Mouse (Mus musculus): ENCODE measurements around the gene Ccdc106.
"Not testable (repeated sequence)": the region's sequence is repeated elsewhere in the genome, so short reads cannot be mapped to it uniquely, and the experiment has no call there.

The Ccdc106 gene

GRCm38 (mm10) chr7:5020000-5020681, at the start of gene Ccdc106, which contains the start of gene Zfp865:
Ccdc106 (plus strand) TSS chr7:5020553.
Zfp865 (plus strand) TSS chr7:5020376.
- DNase-seq (ENCODE audit: low spot score): peak; percentile 99

DNA sequence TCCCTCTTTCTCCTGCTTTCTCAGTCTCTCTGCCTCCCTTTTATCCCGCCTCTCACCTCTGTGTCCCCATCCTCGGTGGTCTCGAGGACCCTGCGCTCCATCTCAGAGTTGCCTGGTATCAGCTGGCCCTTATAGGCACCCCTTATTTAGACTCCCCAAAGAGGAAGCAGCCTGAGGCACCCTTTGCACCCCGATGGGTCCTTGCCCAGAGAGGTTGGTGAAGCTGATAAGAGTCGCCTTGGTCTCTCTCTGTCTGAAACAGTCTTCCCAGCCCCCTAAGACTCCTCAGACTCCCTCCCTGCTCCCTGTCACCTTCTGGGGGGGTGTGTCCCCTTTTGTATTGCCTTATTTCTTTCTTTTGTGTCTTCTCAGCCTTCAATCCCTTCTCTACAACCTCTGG, 49.3 kb upstream of the Ccdc106 start, which contains the start of gene Sbk3:
TSS of gene Sbk3 (minus strand) at position 101 of the 400 bp plus-strand sequence.
- no peak for DNase-seq (ENCODE audit: low spot score)

DNA sequence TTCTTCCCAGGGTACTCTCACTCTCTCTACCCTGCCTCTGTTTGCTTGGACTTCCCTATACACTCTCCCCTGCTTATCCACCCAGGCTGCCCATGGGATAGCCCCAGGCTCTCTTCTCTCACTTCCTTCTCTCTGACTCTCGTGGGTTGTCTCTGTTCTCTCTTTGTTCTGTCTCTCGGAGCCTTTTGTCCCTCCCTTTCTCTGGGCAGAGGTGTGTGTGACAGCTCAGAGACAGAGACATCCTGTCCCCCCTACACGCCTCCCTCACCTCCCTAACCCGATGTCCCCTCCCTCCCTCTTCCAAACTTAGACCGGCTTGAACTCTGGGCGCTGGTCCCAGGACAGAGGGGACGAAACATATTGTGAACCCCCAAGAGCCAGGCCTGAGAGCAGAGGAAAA, 48.6 kb upstream of the Ccdc106 start:
- DNase-seq (ENCODE audit: low spot score): no peak

- DNase-seq (ENCODE audit: low spot score): no peak
Measured at GRCm38 (mm10) chr7:4972321-4973047, 47.9 kb upstream of the Ccdc106 start.

DNA sequence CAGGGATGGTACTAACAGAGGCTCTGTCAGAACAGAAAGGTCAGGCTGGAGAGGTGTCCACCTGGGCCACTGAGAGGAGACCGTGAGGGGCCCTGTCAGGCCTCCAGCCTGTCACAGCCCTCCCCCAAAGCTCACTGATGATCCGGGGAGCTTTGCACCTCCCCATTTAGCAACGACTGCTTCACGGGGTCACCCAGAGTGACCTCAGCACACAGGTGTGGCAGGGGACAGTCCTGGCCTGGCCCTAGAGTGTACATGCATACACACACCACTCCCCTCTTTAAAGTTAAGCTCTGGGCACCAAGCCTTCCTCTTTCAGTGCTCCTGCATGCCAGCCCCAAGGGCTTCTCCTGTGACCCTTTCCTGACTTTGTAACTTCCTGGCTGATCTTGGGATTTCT, 44.9 kb upstream of the Ccdc106 start:
- no peak for DNase-seq (ENCODE audit: low spot score)

- DNase-seq (ENCODE audit: low spot score): no peak
Measured at GRCm38 (mm10) chr7:4976832-4977231, 43.5 kb upstream of the Ccdc106 start.

GRCm38 (mm10) chr7:4988250-4988649, 32.1 kb upstream of the Ccdc106 start:
- no peak for DNase-seq (ENCODE audit: low spot score)

DNA sequence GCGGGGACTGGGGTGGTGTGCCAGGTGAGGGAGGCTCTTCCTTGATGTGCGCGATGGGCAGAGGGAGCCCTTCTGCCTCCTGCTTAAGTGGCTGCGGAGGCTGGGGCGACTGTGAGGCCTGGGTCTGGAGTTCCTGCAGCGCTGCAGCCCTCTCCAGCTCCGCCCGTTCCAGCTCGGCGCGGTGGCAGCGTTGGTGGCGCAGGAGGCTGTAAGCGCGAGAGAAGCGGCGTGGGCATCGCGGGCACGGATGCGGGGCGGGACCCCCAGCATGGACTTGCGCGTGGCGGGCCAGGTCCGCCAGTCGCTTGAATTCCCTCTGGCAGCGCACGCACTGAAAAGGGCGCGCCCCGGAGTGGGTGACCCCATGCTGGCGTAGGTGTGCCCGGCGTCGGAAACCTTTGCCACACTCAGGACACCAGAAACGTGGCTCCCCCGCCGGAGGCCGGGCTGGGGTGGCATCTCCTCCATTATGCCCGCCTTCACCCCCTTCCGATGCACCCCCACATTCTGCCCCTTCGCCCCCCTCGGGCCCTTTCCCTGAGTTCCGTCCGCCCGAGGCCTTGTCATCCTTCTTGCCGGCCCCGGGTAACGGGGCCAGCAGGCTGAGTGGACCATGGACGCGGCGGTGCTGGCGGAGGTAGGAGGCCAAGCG, 26.9 kb upstream of the Ccdc106 start:
- no peak for DNase-seq (ENCODE audit: low spot score)

GRCm38 (mm10) chr7:4993999-4994788, 26.2 kb upstream of the Ccdc106 start:
- DNase-seq (ENCODE audit: low spot score): no peak

- no peak for DNase-seq (ENCODE audit: low spot score)
Measured at GRCm38 (mm10) chr7:4995268-4996002, 24.9 kb upstream of the Ccdc106 start.

DNA sequence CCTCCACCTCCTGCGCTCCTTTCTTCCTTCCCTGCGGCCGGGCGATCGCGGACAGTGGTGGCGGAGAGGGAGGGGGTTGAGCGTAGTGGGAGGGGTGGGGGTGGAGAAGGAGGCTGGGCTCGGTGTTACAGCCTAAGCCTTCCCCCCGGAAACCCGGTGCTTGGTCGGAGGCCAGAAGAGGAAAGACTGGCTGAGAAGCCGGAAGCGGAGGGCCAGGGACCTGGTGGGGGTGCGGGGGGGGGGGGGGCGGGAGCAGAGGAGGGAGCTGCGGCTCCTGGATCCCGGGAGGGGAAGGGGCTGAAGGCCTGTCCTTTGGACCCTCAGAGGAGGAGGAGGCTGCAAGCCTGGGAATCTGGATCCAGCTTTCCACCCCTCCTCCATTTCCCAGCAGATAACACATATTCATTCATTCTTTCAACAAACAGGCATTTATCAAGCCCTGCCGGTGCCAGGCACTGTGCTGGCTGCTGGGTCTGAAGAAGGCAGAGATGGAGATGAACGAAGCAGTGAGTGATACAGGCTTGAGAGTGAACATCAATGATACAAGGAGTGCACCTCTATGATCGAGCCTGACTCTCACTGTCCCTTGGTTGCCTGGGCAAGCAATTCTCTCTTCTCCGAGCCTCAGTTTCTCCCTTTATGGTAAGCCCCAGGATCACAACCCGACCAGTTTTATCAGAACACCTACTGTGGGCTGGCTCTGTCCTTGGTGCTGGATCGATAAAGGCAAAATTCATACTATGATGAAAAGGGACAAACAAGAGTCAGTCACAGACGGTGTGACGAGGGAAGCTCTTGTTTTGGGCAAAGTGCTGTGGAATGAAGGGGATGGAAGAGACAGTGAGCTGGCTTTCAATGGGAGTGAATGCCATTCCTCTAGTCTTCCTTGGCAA, 24.1 kb upstream of the Ccdc106 start, which contains the start of gene Zfp579:
TSS of gene Zfp579 (minus strand) at position 156 of the 893 bp plus-strand sequence.
- peak; percentile 87 for DNase-seq (ENCODE audit: low spot score)

GRCm38 (mm10) chr7:4996934-4997333, 23.4 kb upstream of the Ccdc106 start:
- no peak for DNase-seq (ENCODE audit: low spot score)

GRCm38 (mm10) chr7:4999876-5000275, 20.5 kb upstream of the Ccdc106 start:
- no peak for DNase-seq (ENCODE audit: low spot score)

GRCm38 (mm10) chr7:5002876-5003275, 17.5 kb upstream of the Ccdc106 start:
- not testable (repeated sequence) for DNase-seq (ENCODE audit: low spot score)

- no peak for DNase-seq (ENCODE audit: low spot score)
Measured at GRCm38 (mm10) chr7:5008229-5008628, 12.1 kb upstream of the Ccdc106 start.

GRCm38 (mm10) chr7:5012681-5013513, 7.5 kb upstream of the Ccdc106 start:
- DNase-seq (ENCODE audit: low spot score): no peak

DNA sequence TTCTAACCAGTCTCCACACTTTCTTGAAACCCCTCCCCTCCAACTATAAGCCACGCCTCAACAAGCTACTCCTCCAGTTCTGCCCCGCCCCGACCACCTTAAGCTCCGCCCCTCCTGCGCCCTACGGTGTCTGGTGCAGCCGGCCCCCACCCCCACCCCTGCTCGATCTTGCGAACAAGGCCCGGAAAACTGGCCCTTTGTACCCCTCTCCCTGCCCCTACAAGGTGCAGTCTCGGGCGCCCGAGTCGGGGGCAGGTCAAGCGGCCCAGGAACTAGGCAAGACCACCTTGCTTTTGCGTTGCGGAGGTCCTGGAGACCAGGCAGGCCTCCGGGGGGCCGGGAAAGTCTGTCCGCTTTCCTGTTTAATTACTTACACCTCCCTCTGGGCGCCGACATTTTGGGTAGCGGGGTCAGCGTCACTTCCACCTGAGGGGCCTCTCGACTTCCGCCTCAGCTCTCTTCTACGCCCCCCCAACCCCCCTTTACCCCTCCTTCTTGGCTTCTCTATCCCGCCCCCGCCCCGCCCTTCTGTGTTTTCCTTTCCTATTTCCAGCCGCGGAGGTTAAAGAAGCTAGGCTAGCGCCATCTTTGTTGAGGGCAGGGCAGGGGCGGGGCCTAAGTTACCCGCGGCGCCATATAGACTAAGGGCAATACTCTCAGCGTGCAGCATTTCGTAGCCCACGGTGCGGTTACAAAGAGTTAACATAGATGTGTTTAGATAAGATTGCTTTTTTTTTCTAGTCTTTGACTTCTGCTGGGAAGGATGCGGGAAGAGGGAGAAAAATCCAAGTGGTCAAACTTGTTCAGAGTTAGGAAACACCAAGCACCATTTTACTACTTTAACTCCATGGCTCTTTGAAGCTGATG, 5.9 kb upstream of the Ccdc106 start, which contains the start of the genes Zfp524 and Fiz1:
TSS of gene Zfp524 (plus strand) at position 165 of the 867 bp plus-strand sequence.
TSS of gene Fiz1 (minus strand) at position 447 of the 867 bp plus-strand sequence.
- DNase-seq (ENCODE audit: low spot score): peak; percentile 91
